Mouse (Mus musculus): ENCODE data around the gene Rabggtb.

Rabggtb gene

GRCm38 (mm10) chr3:153912546-153913509 is at the start of gene Rabggtb:
Rabggtb (minus strand) TSS chr3:153913009.
- peak; percentile 96 for DNase-seq (ENCODE audit: low read depth, low spot score)

- peak; percentile 16 for DNase-seq (ENCODE audit: low read depth, low spot score)
These were observed 49.0 kb upstream of the Rabggtb start for GRCm38 (mm10) chr3:153961632-153962389.

DNA sequence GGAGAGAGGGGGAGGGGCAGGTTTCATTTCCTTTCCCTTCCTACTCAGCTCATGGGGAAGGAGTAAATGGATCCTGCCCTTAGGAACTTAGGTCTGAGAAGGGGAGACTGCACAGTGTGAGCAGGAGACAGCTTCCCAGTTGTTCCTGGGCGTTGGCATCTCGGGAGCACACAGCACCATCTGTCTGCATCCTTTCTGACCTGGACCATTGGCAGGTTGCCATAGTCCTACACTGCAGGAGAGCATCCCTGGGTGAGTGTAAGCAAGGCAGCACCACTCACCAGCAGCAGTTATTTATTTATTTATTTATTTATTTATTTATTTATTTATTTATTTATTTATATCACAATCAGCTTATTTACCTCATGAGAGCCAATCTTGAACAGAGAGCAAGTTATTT is 48.1 kb upstream of the Rabggtb start:
- DNase-seq (ENCODE audit: low read depth, low spot score) = no peak

DNA sequence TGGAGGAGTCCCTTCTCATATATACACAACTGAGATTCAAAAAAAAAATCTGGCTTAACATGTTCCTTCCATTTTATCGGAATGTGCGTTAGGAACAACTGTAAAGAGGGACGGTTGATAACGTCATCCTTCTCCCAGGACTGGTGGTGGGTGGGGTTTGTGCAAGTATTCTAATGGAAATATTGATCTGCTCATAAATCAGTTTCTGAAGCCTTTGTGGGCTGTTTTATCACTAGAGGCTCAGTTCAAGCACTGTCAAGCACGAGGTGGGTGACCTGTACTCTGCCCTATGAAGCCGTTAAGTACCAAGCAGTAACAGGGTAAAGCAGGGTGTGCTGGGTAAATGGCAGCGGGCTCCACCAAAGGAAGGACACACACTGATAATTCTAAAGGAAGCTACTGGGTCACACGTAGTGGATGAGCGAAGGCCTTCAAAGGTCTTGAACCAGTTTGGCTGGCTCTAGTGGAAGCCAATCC is 47.0 kb upstream of the Rabggtb start:
- DNase-seq (ENCODE audit: low read depth, low spot score) = no peak

- peak; percentile 59 for DNase-seq (ENCODE audit: low read depth, low spot score)
These were observed 46.4 kb upstream of the Rabggtb start for GRCm38 (mm10) chr3:153959035-153959730.

- peak; percentile 3 for DNase-seq (ENCODE audit: low read depth, low spot score)
These were observed 45.1 kb upstream of the Rabggtb start for GRCm38 (mm10) chr3:153957916-153958315.

DNA sequence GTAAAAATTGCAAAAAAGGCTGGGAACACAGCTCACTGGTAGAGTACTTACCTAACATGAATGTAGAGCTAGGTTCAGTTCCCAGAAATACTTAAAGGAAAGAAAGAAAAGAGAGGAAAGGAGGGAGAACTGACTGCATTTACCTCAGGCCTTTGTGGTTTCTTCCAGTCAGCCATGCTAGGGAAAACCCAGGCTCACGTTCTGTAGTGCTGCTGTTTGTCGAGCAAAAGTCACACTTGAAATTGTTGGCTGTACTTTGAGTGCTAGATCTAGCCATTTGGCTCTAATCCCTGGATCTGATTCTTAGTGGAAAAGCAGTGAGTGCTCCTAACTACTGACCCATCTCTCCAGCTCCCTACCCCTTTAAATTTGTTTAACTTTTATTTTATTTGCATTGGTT is 35.4 kb upstream of the Rabggtb start:
- DNase-seq (ENCODE audit: low read depth, low spot score) = no peak

GRCm38 (mm10) chr3:153947271-153947670 is 34.5 kb upstream of the Rabggtb start:
- no peak for DNase-seq (ENCODE audit: low read depth, low spot score)

GRCm38 (mm10) chr3:153944335-153944990 is 31.7 kb upstream of the Rabggtb start, which contains the start of gene Acadm:
Acadm (minus strand) TSS chr3:153944632.
- DNase-seq (ENCODE audit: low read depth, low spot score) = peak; percentile 94

DNA sequence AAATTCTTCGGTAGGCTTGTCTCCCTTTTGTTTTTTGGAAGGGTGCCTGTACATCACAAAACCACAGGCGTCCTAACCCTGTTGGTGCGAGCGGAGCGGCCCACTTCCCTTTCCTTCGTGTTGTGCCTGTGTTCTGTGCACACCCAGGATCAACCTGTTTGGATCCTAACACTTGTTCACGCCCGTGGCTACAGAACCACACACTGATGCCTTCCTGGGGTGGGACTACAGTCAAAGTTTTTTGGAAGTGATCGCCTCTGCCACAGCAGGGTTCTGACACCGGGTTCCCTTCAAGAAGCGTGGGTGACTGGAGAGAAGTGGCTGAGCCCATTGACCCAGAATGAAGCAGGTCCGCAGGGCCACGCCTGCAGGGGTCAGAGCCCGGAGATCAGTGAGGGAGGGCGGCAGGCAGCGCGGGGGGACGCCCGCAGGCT is 31.1 kb upstream of the Rabggtb start:
- no peak for DNase-seq (ENCODE audit: low read depth, low spot score)

- no peak for DNase-seq (ENCODE audit: low read depth, low spot score)
These were observed 30.3 kb upstream of the Rabggtb start for GRCm38 (mm10) chr3:153943003-153943640.

GRCm38 (mm10) chr3:153941613-153942012 is 28.8 kb upstream of the Rabggtb start:
- DNase-seq (ENCODE audit: low read depth, low spot score) = no peak

- no peak for DNase-seq (ENCODE audit: low read depth, low spot score)
These were observed 27.7 kb upstream of the Rabggtb start for GRCm38 (mm10) chr3:153940486-153940885.

- no peak for DNase-seq (ENCODE audit: low read depth, low spot score)
These were observed 27.2 kb upstream of the Rabggtb start for GRCm38 (mm10) chr3:153940021-153940420.

DNA sequence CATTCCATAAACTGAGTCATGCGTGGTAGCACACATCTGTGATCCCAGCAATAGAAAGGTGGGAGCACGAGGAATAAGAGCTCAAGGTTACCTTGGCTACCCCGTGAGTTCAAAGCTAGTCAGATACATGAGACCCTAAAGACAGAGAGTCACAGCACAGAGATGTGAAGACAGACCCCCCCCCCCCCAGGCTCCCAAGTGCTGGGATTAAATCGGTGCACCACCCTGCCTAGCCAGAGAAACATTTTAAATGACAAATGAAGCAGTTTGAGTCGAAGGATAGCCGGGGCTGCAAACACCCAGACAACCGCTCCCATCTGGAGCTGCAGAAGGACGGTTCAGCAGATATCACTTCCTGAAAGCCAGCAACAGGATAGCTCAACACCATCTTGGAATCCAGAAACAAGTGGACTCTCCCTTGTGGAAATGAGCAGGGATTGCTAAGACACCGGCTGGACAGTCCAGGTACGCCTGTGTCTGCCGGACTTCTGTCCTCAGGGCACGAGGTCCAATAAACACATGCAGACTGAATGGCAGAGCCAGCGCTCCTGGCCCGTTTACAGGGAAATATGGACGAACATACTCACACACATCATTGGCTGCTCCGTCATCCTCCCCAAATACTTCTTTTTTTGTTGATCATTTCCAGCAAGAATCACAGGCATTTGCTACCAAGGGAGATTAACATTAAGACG is 24.5 kb upstream of the Rabggtb start:
- DNase-seq (ENCODE audit: low read depth, low spot score) = no peak

DNA sequence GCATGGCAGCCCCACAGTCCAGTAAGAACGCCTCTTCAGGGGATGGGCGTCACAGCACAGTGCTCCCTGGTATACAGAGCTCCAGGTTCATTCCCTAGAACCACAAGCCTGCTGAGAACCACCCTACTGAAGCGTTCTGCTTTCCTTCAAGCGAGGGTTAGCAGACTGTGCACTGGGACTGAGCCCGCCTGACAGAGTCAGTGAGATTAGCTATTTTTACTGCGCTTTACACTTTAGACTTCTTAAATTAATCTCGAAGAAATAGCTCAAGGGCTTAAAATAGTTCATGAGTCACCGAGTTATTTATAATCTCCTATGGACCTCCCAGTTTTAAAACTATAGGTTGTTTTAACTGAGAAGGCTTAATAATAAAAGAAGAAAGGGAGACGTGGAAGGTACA is 23.1 kb upstream of the Rabggtb start:
- DNase-seq (ENCODE audit: low read depth, low spot score) = no peak

- DNase-seq (ENCODE audit: low read depth, low spot score) = no peak
These were observed 19.7 kb upstream of the Rabggtb start for GRCm38 (mm10) chr3:153932461-153932860.

DNA sequence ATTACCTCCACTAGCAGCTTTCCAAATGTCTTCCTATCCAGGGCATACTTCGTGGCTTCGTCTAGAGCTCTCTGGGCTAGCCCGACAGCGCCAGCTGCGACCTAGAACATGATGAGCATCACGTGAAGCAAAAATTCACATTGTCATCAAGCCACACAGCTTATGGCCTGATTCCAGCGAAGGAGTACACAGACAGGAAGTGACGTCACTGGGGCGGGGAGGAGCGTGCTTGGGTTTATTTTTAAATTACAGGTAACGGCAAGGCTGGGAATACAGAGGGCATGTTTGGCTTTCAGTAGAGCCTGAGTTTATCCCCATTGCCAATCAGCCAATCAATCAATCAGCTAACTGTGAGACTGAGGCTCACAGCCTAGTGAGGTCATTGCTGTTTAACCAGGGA is 16.7 kb upstream of the Rabggtb start:
- DNase-seq (ENCODE audit: low read depth, low spot score) = peak; percentile 55

DNA sequence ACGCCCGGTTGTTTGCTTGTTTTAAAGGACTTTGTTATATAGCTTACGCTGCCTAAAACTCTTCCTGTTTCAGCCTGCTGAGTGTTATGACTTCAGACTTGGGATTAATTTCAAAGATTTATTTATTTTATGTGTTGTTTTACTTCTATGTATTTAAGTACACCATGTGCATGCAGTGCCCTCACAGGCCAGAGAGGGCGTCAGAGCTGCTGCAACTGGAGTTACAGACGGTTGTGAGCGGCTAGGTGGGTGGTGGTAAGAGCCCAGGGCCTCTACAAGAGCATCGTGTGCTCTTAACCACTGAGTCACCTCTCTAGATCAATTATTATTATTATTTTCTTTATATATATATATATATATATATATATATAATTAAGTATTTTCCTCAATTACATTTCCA is 13.5 kb upstream of the Rabggtb start:
- DNase-seq (ENCODE audit: low read depth, low spot score) = no peak

All from CD4-positive helper T cell, adult 2 months (primary cell).